Mouse (Mus musculus): ENCODE measurements around the gene Slc44a4.
"Not testable (repeated sequence)": the region's sequence is repeated elsewhere in the genome, so short reads cannot be mapped to it uniquely, and the experiment has no call there.

Gene Slc44a4

DNA sequence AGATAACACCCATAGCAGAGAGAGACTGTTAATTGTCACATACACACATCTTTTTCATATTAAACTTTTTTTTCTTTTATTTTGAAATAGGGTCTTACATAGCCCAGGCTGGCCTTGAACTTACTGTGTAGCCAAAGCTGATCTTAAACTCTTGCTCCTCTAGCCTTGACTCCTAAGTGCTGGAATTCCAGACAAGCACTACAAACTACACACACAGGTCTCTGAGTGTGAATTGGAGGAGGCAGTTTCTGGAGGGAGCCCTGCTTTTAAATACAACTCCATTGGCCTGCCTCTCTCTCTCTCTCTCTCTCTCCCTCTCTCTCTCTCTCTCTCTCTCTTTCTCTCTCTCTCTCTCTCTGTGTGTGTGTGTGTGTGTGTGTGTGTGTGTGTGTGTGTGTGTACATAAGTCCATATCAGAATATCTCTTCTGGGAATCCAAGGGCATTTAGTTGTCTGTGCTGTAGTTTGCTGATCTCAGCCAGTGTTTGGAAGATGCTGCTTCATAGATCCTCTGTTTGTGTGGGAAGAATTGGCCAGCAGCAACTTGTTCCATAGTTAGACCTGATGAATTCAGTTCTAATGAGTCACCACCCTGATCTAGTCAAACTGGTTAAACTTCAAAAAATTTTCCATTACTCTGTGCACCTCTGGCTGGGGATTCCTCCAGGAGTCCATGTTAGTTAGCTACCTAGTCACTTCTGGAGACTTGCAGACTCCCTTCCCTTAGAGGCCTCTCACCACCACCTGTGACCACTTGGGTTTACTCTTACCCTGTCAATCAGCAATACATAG lies 46.6 kb downstream of the Slc44a4 start:
- DNase-seq (ENCODE audit: low spot score): no peak

GRCm38 (mm10) chr17:34962125-34962524 lies 47.9 kb downstream of the Slc44a4 start:
- no peak for DNase-seq (ENCODE audit: low spot score)

DNA sequence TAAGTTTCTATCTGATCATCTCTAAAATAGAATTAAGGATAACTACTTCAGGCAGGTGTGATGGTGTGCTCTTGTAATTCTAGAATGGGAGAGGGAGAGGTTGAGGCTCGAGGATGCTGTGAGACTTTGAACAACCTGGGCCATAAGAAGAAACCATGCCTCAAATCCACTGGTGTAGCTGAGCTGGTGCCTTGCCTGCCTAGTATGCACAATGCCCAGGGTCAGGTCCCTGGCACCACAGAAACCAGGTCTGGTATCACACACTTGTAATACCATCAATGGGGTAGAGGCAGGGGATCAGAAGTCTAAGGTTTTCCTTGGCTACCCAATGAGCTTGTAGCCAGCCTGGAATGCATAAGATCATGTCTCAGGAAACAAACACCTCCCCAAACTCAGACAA lies 48.6 kb downstream of the Slc44a4 start:
- no peak for DNase-seq (ENCODE audit: low spot score)

GRCm38 (mm10) chr17:34964640-34965049 lies 50.4 kb downstream of the Slc44a4 start:
- no peak for DNase-seq (ENCODE audit: low spot score)

GRCm38 (mm10) chr17:34965627-34966026 lies 51.4 kb downstream of the Slc44a4 start:
- no peak for DNase-seq (ENCODE audit: low spot score)

GRCm38 (mm10) chr17:34969822-34970221 lies 55.6 kb downstream of the Slc44a4 start, which contains the start of gene Gm20481:
Gene Gm20481 (plus strand): TSS chr17:34969912.
- DNase-seq (ENCODE audit: low spot score): not testable (repeated sequence)

- not testable (repeated sequence) for DNase-seq (ENCODE audit: low spot score)
These were observed 56.6 kb downstream of the Slc44a4 start for GRCm38 (mm10) chr17:34970850-34971249.

DNA sequence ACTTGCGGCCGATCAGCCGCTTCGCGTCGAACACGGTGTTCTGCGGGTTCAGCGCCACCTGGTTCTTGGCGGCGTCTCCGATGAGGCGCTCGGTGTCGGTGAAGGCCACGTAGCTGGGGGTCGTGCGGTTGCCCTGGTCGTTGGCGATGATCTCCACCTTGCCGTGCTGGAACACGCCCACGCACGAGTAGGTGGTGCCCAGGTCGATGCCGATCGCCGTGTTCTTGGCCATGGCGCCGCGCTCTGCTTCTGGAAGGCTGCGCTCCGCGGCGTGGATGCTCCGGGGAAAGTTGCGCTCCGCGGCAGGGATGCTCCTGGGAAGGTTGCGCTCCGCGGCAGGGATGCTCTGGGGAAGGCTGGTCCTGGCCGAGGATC lies 57.4 kb downstream of the Slc44a4 start:
- DNase-seq (ENCODE audit: low spot score): not testable (repeated sequence)

- peak; percentile 55 for DNase-seq (ENCODE audit: low spot score)
These were observed 57.9 kb downstream of the Slc44a4 start, which contains the start of the genes Hspa1a and Hspa1l for GRCm38 (mm10) chr17:34972069-34972749. Gene Hspa1a (minus strand): TSS chr17:34972156. Gene Hspa1l (plus strand): TSS chr17:34972703.

GRCm38 (mm10) chr17:34975581-34976492 lies 61.6 kb downstream of the Slc44a4 start:
- DNase-seq (ENCODE audit: low spot score): no peak

DNA sequence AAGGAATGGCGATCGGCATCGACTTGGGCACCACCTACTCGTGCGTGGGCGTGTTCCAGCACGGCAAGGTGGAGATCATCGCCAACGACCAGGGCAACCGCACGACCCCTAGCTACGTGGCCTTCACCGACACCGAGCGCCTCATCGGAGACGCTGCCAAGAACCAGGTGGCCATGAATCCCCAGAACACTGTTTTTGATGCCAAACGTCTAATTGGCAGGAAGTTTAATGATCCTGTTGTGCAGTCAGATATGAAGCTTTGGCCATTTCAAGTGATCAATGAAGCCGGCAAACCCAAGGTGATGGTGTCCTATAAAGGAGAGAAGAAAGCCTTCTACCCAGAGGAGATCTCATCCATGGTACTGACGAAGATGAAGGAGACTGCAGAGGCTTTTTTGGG lies 62.7 kb downstream of the Slc44a4 start:
- no peak for DNase-seq (ENCODE audit: low spot score)

- no peak for DNase-seq (ENCODE audit: low spot score)
These were observed 64.0 kb downstream of the Slc44a4 start for GRCm38 (mm10) chr17:34978239-34978638.

DNA sequence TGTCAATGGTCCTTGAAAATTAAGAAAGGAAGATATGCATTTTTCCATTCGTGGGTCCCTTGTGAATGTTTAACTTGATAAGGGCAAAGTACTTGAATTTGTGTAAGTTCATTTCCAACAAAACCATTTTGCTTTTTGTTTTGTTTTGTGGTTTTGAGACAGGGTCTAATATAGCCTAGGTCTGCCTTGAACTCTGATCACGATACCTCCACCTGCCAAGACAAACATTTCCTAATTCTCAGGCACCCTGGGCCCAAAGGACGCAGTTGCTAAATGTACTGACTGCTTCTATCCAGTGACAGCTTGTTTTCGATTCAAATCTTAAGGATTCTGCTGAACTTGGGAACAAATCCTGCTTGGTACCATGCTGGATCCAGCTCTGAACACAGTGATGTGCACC lies 65.4 kb downstream of the Slc44a4 start:
- DNase-seq (ENCODE audit: low spot score): no peak
